Mouse (Mus musculus) stomach, embryonic 14.5 days (tissue): Measurements from ENCODE around the gene Eri3. TPM values are rescaled to one million over a fixed set of nuclear protein-coding genes. Genes with fewer than 3 reads are reported as not detected.
A peak's percentile ranks its signal among the peaks of the same experiment; 100 is the strongest.

Experiments used
- ATAC-seq: fragments of 200-750 bp; cut with Nextera tagmentation; 2 replicates; pipeline ENCODE4 v1.8.0; 2017; ENCODE audit warnings: low read depth, moderate TSS enrichment; ENCODE audit not compliant: insufficient number of reproducible peaks, insufficient read depth, low FRiP score
- H3K27ac ChIP-seq: fragments of 300-500 bp; sonication (generic); 2 replicates; pipeline ENCODE4 v1.5.1; 2014; ENCODE audit warnings: mild to moderate bottlenecking, low read length, moderate library complexity, mixed read lengths
- H3K27me3 ChIP-seq: fragments of 300-500 bp; sonication (generic); 2 replicates; pipeline ENCODE4 v1.6.1; 2014; ENCODE audit warnings: low read length, control low read depth, mixed read lengths; ENCODE audit not compliant: control insufficient read depth, insufficient read depth
- H3K36me3 ChIP-seq: fragments of 300-500 bp; sonication (generic); 2 replicates; pipeline ENCODE4 v1.6.1; 2014; ENCODE audit warnings: mild to moderate bottlenecking, control low read depth, low read length, moderate library complexity, mixed read lengths; ENCODE audit not compliant: control insufficient read depth, insufficient read depth
- H3K4me1 ChIP-seq: fragments of 300-500 bp; sonication (generic); 2 replicates; pipeline ENCODE4 v1.6.1; 2014; ENCODE audit warnings: low read length, control low read depth, mixed read lengths; ENCODE audit not compliant: control insufficient read depth, insufficient read depth
- H3K4me2 ChIP-seq: fragments of 300-500 bp; sonication (generic); replicated peaks from 2 replicates; pipeline ENCODE4 v1.6.1; 2014; ENCODE audit warnings: low read depth, low read length, control low read depth
- H3K4me3 ChIP-seq: fragments of 300-500 bp; sonication (generic); 2 replicates; pipeline ENCODE4 v1.5.1; 2014; ENCODE audit warnings: low read depth, low read length, control low read depth
- H3K9ac ChIP-seq: fragments of 300-500 bp; sonication (generic); replicated peaks from 2 replicates; pipeline ENCODE4 v1.6.1; 2014; ENCODE audit warnings: low read depth, mild to moderate bottlenecking, control low read depth, low read length, moderate library complexity, mixed read lengths
- H3K9me3 ChIP-seq: fragments of 300-500 bp; sonication (generic); 2 replicates; pipeline ENCODE4 v1.6.1; 2016; ENCODE audit warnings: low read depth, low read length, control low read depth; ENCODE audit not compliant: control insufficient read depth
- WGBS: fragments of 180-500 bp; shearing (Covaris S2); extraction: QIAGEN DNeasy Blood & Tissue Kit; methylation state at CpG from one replicate; pipeline ENCODE4 v1.1.7; 2014; 5-methylcytosine and 5-hydroxymethylcytosine counted together
- polyA plus RNA-seq: library from polyadenylated mRNA; unstranded; fragments of >200 nt; fragmentation: Nextera tagmentation; extraction: Ambion mirVana; gene quantifications from 2 replicates; pipeline ENCODE4 v1.2.1, GENCODE M21; 2014

Eri3 gene
- polyA plus RNA-seq, 1 experiment from 2014 or later, result 176 TPM

- H3K4me3 ChIP-seq, result peak within 1 kb of the TSS; percentile 71
- under 1% methylated on average over 33 of the region's 33 CpGs for WGBS
- ATAC-seq, result peak; percentile 84
- peaks cover 6% of the 10 kb centered on the region; the same call in 1 of the 2 replicates for H3K4me1 ChIP-seq
- peak within 1 kb of the TSS; percentile 83 for H3K4me2 ChIP-seq
- H3K36me3 ChIP-seq, result peaks cover 28% of the 10 kb centered on the region
- H3K27ac ChIP-seq, result no peak within 1 kb of the TSS
- peak within 1 kb of the TSS; percentile 84 for H3K9ac ChIP-seq
- H3K27me3 ChIP-seq, result no peaks in the 10 kb centered on the region
- H3K9me3 ChIP-seq, result no peaks in the 10 kb centered on the region
Measured at GRCm38 (mm10) chr4:117681931-117682461, 131.8 kb downstream of the Eri3 start, which contains the start of gene Dmap1. Gene Dmap1 (minus strand): TSS chr4:117682273.

GRCm38 (mm10) chr4:117682463-117682862 lies 132.3 kb downstream of the Eri3 start:
- no peak for ATAC-seq
- no peak overlapping the region for H3K27ac ChIP-seq
- H3K27me3 ChIP-seq, result no peaks in the 10 kb centered on the region

GRCm38 (mm10) chr4:117683048-117683768 lies 133.0 kb downstream of the Eri3 start:
- Histone ChIP-seq H3K9ac (no peak overlapping the region), H3K9me3 (no peaks in the 10 kb centered on the region), H3K4me3 (no peak overlapping the region), H3K4me1 (peaks cover 6% of the 10 kb centered on the region; the same call in 1 of the 2 replicates), H3K4me2 (no peak overlapping the region), H3K36me3 (peaks cover 17% of the 10 kb centered on the region), H3K27ac (no peak overlapping the region), H3K27me3 (no peaks in the 10 kb centered on the region)
- 67% methylated on average over 6 of the region's 6 CpGs for WGBS
- ATAC-seq, result no peak

More at GRCm38 (mm10) chr4:117682463-117682862, 132.3 kb downstream of the Eri3 start:
- H3K4me2 ChIP-seq, result peak overlapping the region; percentile 83
- H3K4me3 ChIP-seq, result peak overlapping the region; percentile 71
- peaks cover 6% of the 10 kb centered on the region; the same call in 1 of the 2 replicates for H3K4me1 ChIP-seq
- H3K9me3 ChIP-seq, result no peaks in the 10 kb centered on the region
- H3K36me3 ChIP-seq, result peaks cover 24% of the 10 kb centered on the region
- peak overlapping the region; percentile 84; the same call in 1 of the 2 replicates for H3K9ac ChIP-seq

GRCm38 (mm10) chr4:117686354-117686753 lies 136.2 kb downstream of the Eri3 start:
- peaks cover 2% of the 10 kb centered on the region; the same call in 1 of the 2 replicates for H3K4me1 ChIP-seq
- 78% methylated on average over 4 of the region's 4 CpGs for WGBS
- H3K27me3 ChIP-seq, result no peaks in the 10 kb centered on the region
- ATAC-seq, result no peak
- no peaks in the 10 kb centered on the region for H3K9me3 ChIP-seq
- no peaks in the 10 kb centered on the region for H3K36me3 ChIP-seq
- H3K27ac ChIP-seq, result no peak overlapping the region
- H3K4me3 ChIP-seq, result no peak overlapping the region
- no peak overlapping the region for H3K4me2 ChIP-seq
- no peak overlapping the region for H3K9ac ChIP-seq

GRCm38 (mm10) chr4:117705361-117705760 lies 155.2 kb downstream of the Eri3 start:
- H3K4me2 ChIP-seq, result no peak overlapping the region
- H3K9me3 ChIP-seq, result no peaks in the 10 kb centered on the region
- no peak overlapping the region for H3K4me3 ChIP-seq
- WGBS, result 9% methylated on average over 7 of the region's 7 CpGs
- H3K27me3 ChIP-seq, result no peaks in the 10 kb centered on the region
- no peak for ATAC-seq
- H3K4me1 ChIP-seq, result no peaks in the 10 kb centered on the region
- no peak overlapping the region for H3K9ac ChIP-seq
- no peaks in the 10 kb centered on the region for H3K36me3 ChIP-seq
- H3K27ac ChIP-seq, result no peak overlapping the region

GRCm38 (mm10) chr4:117708780-117709550 lies 158.8 kb downstream of the Eri3 start:
- Histone ChIP-seq H3K4me1 (no peaks in the 10 kb centered on the region), H3K4me2 (no peak overlapping the region), H3K27ac (no peak overlapping the region; the same call in 1 of the 2 replicates), H3K9ac (no peak overlapping the region), H3K9me3 (no peaks in the 10 kb centered on the region), H3K36me3 (no peaks in the 10 kb centered on the region), H3K27me3 (no peaks in the 10 kb centered on the region), H3K4me3 (no peak overlapping the region)
- peak; percentile 37; the same call in 1 of the 2 replicates for ATAC-seq
- 48% methylated on average over 3 of the region's 3 CpGs for WGBS

GRCm38 (mm10) chr4:117712314-117712713 lies 162.1 kb downstream of the Eri3 start:
- no peak overlapping the region for H3K4me3 ChIP-seq
- no peak for ATAC-seq
- no peak overlapping the region for H3K9ac ChIP-seq
- no peaks in the 10 kb centered on the region for H3K27me3 ChIP-seq
- H3K27ac ChIP-seq, result no peak overlapping the region
- H3K4me2 ChIP-seq, result no peak overlapping the region
- H3K4me1 ChIP-seq, result no peaks in the 10 kb centered on the region
- 75% methylated on average over 3 of the region's 3 CpGs for WGBS
- no peaks in the 10 kb centered on the region for H3K9me3 ChIP-seq
- H3K36me3 ChIP-seq, result no peaks in the 10 kb centered on the region

- H3K9ac ChIP-seq, result no peak overlapping the region
- WGBS, result 66% methylated on average over 6 of the region's 6 CpGs
- ATAC-seq, result no peak
- no peak overlapping the region for H3K4me2 ChIP-seq
- H3K36me3 ChIP-seq, result no peaks in the 10 kb centered on the region
- H3K4me3 ChIP-seq, result no peak overlapping the region
- no peaks in the 10 kb centered on the region for H3K9me3 ChIP-seq
- no peak overlapping the region for H3K27ac ChIP-seq
- H3K4me1 ChIP-seq, result no peaks in the 10 kb centered on the region
- no peaks in the 10 kb centered on the region for H3K27me3 ChIP-seq
Measured at GRCm38 (mm10) chr4:117713303-117714098, 163.3 kb downstream of the Eri3 start.
